Mouse (Mus musculus): Measurements from ENCODE around the gene Gm45618. TPM values are rescaled to one million over a fixed set of nuclear protein-coding genes. Genes with fewer than 3 reads are reported as not detected.

Gm45618 gene
- polyA plus RNA-seq, 1 experiment from 2014 or later = not detected

DNA sequence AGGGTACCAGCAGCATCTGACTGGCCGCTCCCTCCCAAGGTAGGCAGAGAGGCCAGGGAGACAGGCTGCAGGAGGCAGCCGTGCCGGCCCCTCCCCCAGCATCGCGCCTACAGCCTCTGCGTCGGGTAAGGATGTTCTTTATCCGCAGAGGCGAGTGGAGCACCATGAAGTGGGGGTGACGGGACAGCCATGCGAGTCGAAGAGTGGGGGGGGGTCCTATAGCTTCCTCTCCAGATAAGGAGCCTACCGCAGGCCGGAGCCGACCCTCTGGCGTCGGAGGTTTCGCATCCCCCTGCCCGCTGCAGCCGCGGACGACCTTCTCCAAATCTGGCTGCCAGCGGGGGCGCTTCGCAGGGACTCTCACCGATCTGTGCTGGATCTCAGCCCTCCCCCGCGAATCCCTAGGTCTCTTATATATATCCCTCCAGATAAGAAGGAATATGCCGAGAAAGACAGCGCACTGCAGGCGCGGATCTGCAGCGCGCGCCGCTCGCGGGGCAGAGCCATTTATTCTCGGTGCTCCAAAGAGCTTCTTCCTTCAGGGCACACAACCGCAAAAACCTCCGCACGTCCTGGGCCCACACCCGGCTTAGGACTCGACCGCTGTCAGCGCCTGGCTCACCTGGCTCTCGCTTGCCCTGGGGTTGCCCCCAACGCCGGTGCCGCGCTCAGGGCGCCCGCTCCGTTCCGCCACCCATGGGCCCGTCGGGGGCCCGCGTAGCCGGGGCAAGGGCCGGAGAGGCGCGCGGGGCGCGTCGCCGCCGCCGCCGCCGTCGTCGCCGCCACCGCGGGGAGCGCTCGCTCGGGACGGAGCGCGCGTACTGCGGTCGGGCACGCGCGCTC lies 26.0 kb downstream of the Gm45618 start:
- DNase-seq (ENCODE audit: low spot score) = no peak

DNA sequence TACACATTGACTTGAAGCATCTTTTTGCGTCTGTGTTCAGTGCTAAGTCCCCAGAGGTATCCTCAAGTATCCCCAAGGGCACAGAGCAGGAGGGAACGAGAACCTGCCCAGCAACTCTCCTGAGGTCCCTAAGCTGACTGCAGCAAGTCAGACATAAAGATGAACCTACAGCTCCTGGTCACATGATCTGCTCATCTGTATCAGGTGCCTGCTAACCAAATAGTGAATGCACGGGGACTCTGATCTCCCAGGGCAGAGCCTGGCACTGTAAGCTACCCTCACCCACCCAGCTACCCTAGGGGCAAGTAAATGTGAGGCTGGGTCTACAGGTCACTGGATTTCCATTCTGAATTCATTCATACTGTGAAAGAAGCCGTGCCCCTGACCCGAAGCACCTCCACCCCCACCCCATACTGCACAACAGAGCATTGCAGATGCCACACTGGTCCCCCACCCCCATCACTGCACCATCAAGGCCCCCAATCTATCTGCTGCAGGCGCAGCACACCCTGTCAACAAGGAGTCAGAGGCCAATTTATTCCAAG lies 26.8 kb downstream of the Gm45618 start:
- DNase-seq (ENCODE audit: low spot score) = no peak

DNA sequence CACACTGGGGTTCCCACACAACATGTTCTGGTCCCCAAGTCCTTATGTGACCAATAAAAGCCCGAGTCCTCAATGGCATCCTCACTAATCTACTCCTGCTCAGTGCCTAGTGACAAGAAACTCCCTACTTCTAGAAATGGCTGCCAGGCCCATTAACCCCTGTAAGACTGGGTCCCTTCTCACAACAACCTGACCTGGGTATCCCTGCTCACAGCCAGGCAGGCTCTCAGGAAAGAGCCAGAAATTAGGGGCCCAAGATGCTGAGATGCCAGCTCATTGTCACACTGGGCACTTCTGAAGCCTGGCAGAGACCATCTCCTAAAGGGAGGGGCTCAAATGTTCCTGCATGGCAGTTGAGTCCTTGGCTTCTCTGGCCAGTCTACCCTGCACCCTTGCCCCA lies 27.5 kb downstream of the Gm45618 start:
- DNase-seq (ENCODE audit: low spot score) = no peak

DNA sequence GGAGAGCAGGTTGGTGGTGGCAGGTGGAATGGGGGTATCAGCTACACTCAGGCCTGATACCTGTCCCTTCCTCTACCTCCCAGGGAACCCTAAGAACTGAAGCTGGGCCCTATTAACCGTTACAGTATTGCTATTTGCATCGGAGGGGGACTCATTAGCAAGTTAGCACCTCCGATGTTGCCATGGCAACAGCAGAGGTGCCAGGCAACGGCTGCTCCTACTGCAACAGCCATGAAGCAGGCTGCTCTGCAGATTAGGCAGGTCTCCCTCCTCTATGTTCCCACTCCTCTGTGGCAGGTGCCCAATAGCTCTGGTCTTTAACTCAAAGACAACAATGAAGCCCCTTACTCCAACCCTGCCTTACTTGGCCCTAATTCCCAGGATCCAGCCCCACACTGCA lies 28.7 kb downstream of the Gm45618 start:
- no peak for DNase-seq (ENCODE audit: low spot score)

DNA sequence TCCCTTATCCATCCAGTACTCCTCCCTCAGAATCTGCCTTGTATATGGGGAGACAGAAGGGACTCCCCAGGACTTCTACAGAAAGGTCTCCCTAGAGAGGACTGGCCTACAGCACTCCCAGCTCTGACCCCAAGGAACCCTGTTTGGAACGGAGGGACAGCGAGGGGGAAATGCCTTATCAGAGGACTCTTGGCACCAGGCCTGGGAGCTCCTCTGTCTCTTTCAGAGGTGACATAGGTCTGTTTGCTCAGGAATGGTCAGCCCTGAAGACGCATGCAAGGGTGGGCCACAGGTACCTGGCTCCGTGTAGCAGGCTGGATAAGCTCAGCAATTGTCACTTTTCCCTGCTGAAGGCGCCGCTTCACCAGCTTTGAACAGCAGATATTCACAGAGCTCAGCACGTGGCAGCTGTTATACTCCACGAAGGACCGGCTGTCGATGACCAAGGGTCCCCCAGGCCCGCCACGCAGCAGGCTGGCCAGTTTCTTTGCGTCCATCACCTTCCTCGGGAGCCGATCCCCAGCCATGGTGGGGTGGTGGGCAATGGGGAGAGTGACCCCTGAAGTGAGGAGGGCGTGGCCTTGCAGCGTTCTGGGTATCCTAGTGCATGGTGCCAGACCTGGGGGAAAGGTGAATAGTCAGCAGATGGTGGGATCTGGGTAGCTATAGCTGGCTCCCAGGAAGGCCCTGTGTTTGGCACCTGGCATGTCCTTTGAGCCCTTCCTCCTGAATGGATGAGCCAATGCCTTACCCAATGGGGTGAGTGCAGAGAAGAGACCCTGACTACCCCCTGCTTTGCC lies 30.7 kb downstream of the Gm45618 start:
- no peak for DNase-seq (ENCODE audit: low spot score)

DNA sequence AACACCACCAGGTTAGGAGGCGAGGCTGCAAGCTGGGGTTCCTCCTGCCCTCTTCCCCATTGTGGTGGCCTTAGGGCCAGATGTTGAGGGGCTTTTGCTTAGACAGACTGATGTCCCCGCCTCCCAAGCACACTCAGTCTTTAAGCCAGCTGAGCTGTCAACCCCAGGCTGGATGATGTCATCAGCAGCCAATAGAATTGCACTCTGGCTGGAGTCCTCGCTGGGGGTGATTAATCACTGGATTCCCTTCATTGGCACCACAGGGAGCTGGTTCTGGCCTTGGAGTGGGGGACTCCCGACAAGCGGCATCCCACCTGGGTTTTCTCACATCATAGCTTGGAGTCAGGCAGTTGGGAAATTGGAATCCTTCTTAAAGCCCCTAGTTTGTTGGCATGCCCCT lies 31.6 kb downstream of the Gm45618 start:
- DNase-seq (ENCODE audit: low spot score) = no peak

DNA sequence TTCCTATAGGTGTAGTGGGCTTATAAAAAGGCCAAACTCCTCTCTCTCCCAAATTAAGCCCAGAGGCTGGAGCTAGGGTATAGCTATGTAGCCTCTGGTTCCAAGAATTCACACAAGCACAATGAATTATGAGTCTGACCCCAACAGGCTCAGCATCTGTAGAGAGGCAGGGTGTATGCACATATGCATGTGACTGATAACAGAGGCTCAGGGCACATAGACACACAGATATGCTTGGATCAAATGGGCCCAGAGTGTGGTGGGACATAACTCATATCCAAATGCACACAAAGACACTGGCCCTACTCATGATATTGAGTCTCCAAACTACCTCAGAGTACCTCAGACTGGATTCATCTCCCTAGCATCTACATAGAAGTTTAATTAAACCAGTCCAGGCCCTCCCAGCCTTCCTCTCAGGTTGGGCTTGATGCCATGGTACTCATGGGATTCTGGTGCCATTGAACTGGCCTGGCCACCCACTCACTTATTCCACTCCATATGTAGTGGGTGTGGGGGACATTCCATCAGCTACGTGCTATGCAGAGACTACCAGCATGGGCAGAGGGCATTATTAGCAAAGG lies 33.4 kb downstream of the Gm45618 start:
- DNase-seq (ENCODE audit: low spot score) = no peak

DNA sequence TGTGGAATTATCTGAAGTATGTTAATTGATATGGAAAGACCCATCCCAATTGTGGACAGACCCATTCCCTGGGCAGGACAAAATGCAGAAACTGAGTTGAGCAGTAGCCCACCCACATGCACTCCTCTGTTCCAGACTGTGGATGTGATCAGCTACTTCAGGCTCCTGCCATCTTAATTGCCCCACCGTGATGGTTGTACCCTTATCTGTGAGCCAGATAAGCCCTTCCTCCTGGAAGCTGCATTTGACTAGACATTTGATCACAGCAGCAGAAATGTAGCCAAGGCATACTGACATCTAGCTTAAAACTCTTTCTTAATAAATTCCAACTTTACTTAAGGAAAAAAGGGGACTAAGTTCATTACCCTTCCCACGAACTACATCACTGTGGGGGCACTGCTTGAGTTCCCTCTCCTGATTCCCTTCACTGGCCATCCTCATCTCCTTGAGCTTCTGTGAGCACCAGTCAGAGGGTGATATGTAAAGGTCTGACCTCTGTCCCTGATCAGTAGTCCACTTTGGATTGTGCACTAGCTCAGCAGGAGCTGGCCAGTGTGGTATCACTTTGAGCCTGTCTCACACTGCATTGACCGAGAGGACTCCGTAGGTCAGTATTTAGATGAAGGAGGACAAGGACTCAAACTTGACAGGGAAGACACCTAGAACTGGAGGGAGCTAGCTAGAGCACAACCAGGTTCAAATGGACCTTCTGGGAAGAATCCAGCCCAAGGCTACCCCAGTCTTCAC lies 34.2 kb downstream of the Gm45618 start:
- DNase-seq (ENCODE audit: low spot score) = no peak

DNA sequence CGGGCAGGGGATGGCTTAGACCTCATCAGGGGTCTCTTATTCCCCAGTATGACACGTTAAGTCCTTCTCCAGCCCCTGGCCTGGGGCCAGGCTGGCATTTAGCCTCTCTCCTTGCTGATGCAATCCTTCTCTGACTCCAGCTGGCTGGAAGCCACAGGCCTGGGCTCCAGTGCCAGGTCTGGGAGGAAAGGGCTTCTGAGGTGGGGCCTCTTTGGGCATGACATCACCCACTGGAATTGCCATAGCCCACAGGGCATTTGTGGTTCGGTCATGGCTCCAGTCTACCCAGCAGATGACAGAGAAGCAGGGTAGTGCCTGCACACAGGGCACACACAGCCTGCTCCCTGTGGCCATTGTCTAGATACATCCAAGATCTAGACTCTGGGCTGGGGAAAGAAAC lies 35.7 kb downstream of the Gm45618 start:
- no peak for DNase-seq (ENCODE audit: low spot score)

DNA sequence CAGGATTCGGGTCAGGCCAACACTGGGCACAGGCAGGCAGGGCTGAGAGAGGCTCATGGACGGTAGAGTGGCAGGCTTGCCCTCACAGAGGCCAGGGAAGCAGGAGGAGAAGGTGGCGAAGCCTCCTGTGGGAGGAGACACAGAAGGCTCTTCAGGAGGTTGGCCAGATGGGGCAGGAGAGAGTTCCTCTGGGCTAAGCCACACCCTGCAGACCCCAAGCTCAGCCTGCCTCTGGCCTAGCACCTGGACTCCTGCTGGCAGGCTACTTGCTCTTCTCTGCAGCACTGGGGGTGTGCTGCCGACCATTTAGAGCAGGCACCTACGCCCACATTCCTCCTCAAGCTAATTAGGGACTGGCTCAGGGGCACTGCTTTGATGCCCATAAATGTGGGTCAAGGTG lies 36.1 kb downstream of the Gm45618 start:
- DNase-seq (ENCODE audit: low spot score) = no peak

DNA sequence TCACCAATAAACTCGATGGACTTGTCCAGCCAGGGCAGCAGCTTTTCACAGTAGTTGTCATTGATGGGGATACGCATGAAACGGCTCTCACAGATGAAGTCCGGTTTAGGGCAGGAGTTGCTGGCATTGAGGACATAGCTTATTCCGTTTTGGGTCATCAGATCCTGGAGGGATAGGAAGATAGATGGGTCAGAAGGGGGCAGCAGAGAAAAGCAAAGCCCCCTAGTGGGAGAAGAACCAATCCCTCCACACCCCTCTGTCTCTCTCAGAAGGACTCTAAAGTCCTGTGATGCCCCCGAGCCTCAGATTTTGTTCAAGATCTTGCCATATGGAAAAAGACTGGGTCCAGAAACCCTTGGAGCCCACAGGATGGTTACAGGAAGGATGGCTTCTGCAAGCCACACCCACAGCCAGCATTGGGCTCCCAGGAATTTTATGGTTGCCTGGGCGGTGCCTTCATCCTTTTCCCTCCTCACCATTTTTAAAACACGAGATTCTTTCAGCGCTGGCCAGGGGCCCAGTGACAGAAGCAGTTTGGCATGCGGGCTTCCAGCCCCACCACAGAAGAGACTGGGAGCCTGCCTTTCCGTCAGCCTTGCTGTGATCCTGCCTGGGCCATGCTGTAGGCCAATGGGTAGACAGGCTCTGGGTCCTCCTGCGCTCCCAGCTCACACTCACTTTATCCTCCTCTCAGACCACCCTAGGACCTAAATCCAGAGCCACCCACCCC lies 36.8 kb downstream of the Gm45618 start:
- no peak for DNase-seq (ENCODE audit: low spot score)

DNA sequence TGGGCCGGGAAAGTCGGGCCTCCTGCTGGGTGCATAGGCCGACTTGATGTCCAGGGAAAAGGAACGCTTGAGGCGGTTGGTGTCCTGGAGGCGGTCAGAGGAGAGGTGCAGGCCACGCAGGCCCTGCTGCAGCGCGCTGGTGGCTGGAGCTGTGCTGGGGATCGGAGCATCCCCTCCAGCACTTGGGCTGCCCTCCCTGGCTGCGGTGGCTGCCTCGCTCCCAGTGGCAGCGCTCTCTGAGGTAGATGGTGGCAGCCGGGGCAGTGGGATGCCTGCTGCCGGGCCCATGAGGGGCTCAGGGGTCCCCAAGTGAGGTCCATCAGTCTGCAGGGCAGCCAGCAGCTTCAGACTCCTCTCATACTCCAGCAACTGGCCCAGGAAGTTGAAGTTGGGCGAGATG lies 37.9 kb downstream of the Gm45618 start:
- no peak for DNase-seq (ENCODE audit: low spot score)

DNA sequence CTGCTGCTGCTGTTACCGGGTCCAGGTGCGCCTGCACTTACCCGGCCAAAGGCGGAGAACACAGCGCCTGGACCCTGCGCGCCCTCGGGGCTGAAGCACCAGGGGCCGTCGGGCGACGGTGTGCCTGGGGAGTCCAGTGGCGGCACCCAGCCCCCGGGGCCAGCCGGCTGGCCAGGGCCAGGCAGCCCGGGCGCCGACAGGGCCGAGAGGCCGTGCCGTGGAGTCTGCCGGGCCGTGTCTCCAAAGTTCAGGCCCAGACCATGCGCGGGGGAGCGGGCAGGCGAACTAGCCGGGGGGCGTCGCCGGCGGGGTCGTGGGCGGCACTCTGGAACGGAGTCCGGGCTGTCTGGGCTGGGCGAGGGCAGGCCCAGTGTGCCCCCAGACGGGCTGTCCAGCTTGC lies 38.4 kb downstream of the Gm45618 start:
- no peak for DNase-seq (ENCODE audit: low spot score)

DNA sequence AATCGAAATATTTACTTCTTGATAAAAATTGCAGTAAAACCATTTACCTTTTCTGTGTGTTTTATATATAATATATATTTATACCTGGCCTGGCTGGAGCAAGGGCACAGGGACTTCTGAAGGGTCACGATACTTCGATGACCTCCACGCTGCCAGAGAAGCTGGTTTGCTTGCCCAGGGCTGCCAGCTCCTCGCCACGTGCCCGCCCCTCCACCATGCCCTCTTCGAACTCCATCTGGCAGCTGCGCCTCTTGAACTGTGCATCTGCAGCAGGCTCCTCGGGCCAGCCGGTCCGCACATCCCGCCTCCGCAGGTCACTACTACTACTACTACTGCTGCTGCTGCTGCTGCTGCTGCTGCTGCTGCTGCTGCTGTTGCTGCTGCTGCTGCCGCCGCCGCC lies 38.8 kb downstream of the Gm45618 start:
- DNase-seq (ENCODE audit: low spot score) = no peak

DNA sequence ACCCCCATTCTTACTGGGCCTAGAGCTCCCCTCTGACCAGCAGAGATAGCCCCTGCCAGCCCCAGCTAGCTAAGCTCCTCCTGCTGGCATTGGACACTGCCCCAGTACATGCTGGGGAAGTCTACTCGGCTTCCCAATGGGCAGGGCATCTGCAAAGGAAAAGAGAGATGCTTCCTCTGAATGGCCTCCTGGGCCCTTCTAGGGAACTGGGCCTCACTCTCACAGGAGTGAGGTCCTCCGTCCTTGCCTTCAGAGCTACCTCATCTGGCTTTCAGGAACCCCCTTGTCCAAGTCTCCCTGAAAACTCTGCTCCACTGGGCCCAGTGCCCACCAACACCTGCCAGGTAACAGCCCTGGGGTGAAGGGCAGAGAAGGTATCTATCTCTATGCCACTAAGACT lies 39.7 kb downstream of the Gm45618 start:
- DNase-seq (ENCODE audit: low spot score) = no peak

DNA sequence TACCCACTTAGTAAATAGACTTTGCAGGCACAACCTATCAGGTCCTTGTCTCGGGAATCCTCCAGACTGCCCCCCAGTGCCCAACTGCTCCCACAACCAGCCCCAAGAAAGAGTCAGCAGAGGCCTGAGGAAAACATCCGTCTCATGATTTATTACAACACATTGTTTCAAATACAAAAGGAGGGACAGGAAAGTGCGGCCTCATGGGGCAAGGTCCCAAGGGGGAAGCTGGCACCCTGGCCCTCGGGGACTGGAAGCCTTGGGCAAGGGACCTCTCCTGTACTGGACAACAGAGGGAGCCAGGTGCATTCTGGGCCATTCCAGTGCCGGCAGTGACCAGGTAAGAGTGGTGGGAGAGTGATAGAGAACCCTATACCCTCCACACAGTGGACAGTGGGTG lies 41.2 kb downstream of the Gm45618 start:
- no peak for DNase-seq (ENCODE audit: low spot score)

DNA sequence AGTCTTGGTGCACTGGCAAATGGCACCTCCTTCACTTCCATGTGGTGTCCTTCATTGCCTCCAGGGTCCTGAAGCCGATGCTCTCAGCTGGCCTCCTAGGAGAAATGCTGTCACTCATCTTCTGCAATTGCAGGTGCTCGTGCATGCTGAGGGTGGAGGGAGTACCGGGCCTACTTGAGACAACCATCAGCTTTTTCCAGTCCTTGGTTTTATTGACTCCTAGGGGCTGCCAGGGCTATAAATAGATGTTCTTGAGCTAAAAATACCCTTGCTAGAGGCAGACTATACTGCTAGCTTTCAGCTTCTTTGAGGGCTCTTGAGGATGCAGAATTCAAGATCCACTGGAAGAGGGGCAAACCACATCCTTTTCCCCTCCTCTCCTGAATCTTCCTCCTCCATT lies 43.4 kb downstream of the Gm45618 start:
- DNase-seq (ENCODE audit: low spot score) = no peak

DNA sequence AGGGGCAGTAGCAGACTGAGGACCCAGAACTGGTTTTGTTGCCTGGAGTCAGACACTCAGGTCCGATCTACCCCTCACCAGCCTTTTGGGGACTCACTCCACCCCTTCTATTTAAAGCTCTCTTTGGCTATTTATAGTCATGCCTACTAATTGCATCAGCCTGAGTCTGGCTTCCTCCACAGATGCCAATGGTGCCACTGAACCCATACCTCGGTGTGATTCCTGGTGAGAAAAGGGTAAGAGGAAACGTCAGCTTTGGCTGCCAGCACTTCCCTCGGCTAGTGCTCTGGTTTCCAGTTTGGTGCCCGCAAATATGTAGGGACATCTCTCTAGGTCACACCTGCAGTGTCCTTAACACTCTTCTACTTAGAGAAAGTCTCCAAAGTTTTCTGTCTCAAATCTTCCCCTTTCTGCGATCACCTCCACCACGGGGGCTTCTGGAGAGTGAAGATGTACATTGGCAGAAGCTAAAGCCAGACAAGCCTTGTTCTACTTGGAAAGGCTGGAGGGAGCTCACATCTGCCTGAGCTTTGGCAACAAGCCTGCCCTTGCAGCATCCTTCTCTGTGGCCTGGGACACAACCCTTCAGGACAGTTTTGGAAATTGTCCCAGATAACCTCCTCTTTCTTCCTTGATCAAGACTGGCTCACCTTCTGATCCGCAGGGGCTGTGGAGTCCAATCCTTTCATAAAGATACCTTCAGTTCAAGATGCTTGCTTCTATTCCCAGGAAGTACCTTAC lies 46.2 kb downstream of the Gm45618 start:
- DNase-seq (ENCODE audit: low spot score) = no peak

DNA sequence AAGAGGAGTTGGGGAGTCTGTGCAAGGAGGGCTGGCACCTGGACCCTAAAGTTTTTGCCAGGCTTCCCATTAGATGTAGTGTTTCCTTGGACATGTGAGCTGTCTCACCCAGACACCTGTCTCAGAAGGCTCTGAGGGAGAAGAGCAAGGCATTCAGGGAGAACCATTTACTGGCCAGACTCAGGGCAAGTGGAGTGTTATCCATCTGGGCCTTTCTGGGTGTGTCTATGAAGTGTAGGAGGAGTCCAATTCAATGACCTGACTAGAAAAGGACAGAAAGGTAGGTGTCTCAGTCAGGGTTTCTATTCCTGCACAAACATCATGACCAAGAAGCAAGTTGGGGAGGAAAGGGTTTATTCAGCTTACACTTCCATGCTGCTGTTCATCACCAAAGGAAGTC lies 48.8 kb downstream of the Gm45618 start:
- DNase-seq (ENCODE audit: low spot score) = no peak

DNA sequence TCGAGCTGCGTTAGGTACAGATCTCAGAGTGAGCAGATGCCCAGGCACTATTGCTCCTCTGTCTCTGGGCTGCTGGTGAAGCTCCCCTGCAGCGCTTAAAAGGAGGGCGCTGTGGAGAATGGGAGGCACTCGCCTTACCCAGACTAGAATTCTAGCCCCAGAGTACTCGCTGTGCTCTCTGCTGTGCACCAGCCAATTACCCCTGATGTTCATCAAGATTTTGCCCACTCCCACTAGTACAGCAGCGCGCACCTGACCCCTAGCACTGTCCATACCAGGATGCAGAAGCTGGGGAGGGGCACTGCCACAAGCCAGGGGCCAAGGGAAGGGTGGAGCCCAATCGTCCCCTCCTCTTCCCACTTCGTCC lies 49.3 kb downstream of the Gm45618 start:
- DNase-seq (ENCODE audit: low spot score) = no peak

All from thymus, postnatal 0 days (tissue).